Mouse (Mus musculus) heart, postnatal 0 days (tissue): ENCODE data around the gene Gm11032. TPM values are rescaled to one million over a fixed set of nuclear protein-coding genes. Genes with fewer than 3 reads are reported as not detected.

Experiments
- ATAC-seq: fragments of 200-750 bp; cut with Nextera tagmentation; 2 replicates; pipeline ENCODE4 v1.8.0; 2017; ENCODE audit warnings: low read depth, moderate number of reproducible peaks, moderate library complexity; ENCODE audit not compliant: insufficient read depth
- DNase-seq: peaks from one replicate; pipeline ENCODE4 v3.0.0-alpha.2; 2016; ENCODE audit warnings: low spot score
- H3K27ac ChIP-seq: fragments of 300-500 bp; sonication (generic); 2 replicates; pipeline ENCODE4 v1.5.1; 2014; ENCODE audit warnings: low read depth, mild to moderate bottlenecking
- H3K27me3 ChIP-seq: fragments of 300-500 bp; sonication (generic); 2 replicates; pipeline ENCODE4 v1.6.1; 2014; ENCODE audit warnings: low read length, mixed read lengths; ENCODE audit not compliant: control insufficient read depth, insufficient read depth
- H3K36me3 ChIP-seq: fragments of 300-500 bp; sonication (generic); replicated peaks from 2 replicates; pipeline ENCODE4 v1.6.1; 2014; ENCODE audit warnings: low read length, mixed read lengths; ENCODE audit not compliant: control insufficient read depth, insufficient read depth
- H3K4me1 ChIP-seq: fragments of 300-500 bp; sonication (generic); 2 replicates; pipeline ENCODE4 v1.6.1; 2014; ENCODE audit warnings: antibody characterized with exemption; ENCODE audit not compliant: control insufficient read depth, insufficient read depth
- H3K4me2 ChIP-seq: fragments of 300-500 bp; sonication (generic); 2 replicates; pipeline ENCODE4 v1.6.1; 2014; ENCODE audit warnings: low read depth, mild to moderate bottlenecking, low read length, moderate library complexity
- H3K4me3 ChIP-seq: fragments of 300-500 bp; sonication (generic); 2 replicates; pipeline ENCODE4 v1.5.1; 2014; ENCODE audit warnings: low read depth, low read length
- H3K9ac ChIP-seq: fragments of 300-500 bp; sonication (generic); replicated peaks from 2 replicates; pipeline ENCODE4 v1.6.1; 2014; ENCODE audit warnings: low read depth, low read length, mixed read lengths
- H3K9me3 ChIP-seq: fragments of 300-500 bp; sonication (generic); replicated peaks from 2 replicates; pipeline ENCODE4 v1.6.1; 2016; ENCODE audit warnings: low read length; ENCODE audit not compliant: control insufficient read depth
- CTCF ChIP-seq: IDR thresholded peaks from 2 replicates; pipeline ENCODE4 v1.5.1; 2016; ENCODE audit warnings: antibody characterized with exemption, control low read depth, low read depth
- EP300 ChIP-seq: IDR thresholded peaks from 2 replicates; pipeline ENCODE4 v1.6.1; 2016; ENCODE audit warnings: antibody characterized with exemption, low read depth
- WGBS: fragments of 180-500 bp; shearing (Covaris S2); extraction: QIAGEN DNeasy Blood & Tissue Kit; methylation state at CpG from one replicate; pipeline ENCODE4 v1.1.7; 2014; 5-methylcytosine and 5-hydroxymethylcytosine counted together
- polyA plus RNA-seq: library from polyadenylated mRNA; unstranded; fragments of >200 nt; fragmentation: Nextera tagmentation; extraction: Ambion mirVana; gene quantifications from 2 replicates; pipeline ENCODE4 v1.2.1, GENCODE M21; 2015
- total RNA-seq: library from RNA; depleted of rRNA; stranded (reverse); fragments of >200 nt; gene quantifications from 2 replicates; pipeline ENCODE4 v1.2.3, GENCODE M21; 2014; ENCODE audit warnings: low replicate concordance; rRNA removed

The Gm11032 gene
- total and polyA plus RNA-seq, 2 experiments from 2014 or later, result not detected

DNA sequence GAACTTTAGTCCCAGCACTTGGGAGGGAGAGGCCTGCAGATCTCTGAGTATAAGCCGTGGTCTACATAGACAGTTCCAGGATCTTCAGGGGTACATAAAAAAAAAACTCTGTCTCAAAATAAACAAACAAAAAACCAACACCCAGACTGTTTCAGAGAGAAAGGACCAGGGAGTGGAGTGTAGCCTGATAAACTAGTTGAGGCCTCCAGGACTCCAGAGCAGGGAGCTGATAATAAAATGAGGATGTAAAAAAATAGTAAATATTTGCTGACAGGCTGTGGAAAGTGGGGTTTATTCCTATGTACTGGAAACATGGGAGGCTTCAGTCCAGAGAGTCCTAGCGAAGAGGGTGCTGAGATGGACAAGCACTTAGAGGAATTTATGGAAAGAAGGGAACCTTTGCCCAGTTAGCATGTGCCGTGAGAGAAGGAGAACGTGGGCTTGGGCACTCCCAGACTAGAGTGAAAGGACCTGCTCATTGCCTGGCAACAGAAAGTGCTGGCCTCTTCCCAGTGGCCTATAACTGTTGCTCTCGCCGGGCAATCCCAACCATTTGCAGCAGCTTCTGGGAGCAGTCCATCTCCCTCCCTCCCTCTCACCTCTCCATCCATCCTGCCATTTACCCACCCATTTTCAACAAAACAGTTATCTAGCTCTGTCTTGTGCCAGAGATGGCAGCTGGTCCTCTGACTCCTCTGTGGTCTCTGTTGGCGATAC is 40.6 kb downstream of the Gm11032 start:
- Histone ChIP-seq H3K4me3 (no peak overlapping the region), H3K4me1 (no peaks in the 10 kb centered on the region), H3K27me3 (no peaks in the 10 kb centered on the region), H3K4me2 (no peak overlapping the region), H3K36me3 (peaks cover 40% of the 10 kb centered on the region), H3K9ac (no peak overlapping the region), H3K9me3 (no peaks in the 10 kb centered on the region), H3K27ac (no peak overlapping the region)
- 75% methylated on average over 7 of the region's 7 CpGs for WGBS
- ATAC-seq, result no peak
- DNase-seq, result no peak
- no peak for TF ChIP-seq EP300
- TF ChIP-seq CTCF, result no peak

DNA sequence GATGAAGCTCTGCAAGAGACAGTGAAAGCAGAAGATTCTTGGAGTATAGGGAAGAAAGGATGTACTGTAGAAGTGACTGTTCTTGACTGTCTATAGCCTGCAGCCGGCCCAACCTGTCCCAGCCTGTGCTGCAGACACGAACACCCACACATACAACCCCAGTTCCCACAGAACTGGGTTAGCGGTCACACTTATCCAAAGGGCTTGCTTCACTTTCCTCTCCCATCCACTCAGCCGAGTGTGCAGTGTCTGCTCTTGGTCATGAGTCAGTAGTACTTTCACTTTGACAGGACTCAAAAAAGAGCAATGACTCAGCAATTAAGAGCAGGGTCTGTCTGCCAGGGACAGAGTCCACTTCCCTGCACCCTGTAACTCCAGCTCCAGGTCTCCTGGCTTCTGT is 41.5 kb downstream of the Gm11032 start:
- H3K9ac ChIP-seq, result no peak overlapping the region

DNA sequence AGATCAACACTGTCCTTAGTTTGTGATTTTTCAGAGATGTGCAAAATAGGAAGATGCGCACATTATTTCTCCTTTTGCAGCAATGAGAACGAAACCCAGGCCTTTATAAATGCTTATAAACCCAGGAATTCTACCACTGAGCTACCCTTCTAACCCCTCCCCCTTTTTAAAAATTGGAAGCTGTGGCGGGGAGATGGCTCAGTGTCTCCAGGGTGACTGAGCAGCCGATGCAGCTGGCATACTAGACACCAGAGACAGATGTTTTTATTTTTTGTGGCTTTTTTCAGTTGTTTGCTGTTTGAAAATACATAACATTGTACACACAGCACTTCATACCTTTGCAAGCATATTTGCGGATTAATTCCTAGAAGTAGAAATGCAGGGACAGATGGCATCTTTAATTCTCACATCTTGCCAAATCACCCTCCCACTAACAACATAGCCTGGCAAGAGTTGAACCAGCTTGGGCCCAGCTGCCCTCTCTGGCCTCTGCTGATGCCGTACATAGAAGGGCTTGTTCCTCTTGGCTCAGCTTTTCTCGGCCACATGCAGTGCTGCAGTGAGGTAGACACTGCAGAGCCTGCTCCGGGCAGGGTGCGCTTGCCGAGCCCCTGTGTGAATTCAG is 42.1 kb downstream of the Gm11032 start:
- H3K9me3 ChIP-seq, result no peaks in the 10 kb centered on the region
- no peak overlapping the region for H3K27ac ChIP-seq
- no peak overlapping the region for H3K9ac ChIP-seq
- no peaks in the 10 kb centered on the region for H3K4me1 ChIP-seq
- peaks cover 36% of the 10 kb centered on the region for H3K36me3 ChIP-seq
- H3K4me3 ChIP-seq, result no peak overlapping the region
- TF ChIP-seq CTCF, result no peak
- TF ChIP-seq EP300, result no peak
- H3K4me2 ChIP-seq, result no peak overlapping the region
- DNase-seq, result no peak
- no peak for ATAC-seq
- no peaks in the 10 kb centered on the region for H3K27me3 ChIP-seq
- WGBS, result 90% methylated on average over 10 of the region's 10 CpGs

More for the DNA sequence above, 41.5 kb downstream of the Gm11032 start:
- WGBS, result 64% methylated on average over 4 of the region's 4 CpGs
- H3K4me2 ChIP-seq, result no peak overlapping the region
- ATAC-seq (no peak), DNase-seq (no peak)
- no peaks in the 10 kb centered on the region for H3K4me1 ChIP-seq
- H3K27ac ChIP-seq, result no peak overlapping the region
- no peaks in the 10 kb centered on the region for H3K9me3 ChIP-seq
- TF ChIP-seq EP300, result no peak
- TF ChIP-seq CTCF, result no peak
- H3K27me3 ChIP-seq, result no peaks in the 10 kb centered on the region
- H3K36me3 ChIP-seq, result peaks cover 37% of the 10 kb centered on the region
- H3K4me3 ChIP-seq, result no peak overlapping the region

DNA sequence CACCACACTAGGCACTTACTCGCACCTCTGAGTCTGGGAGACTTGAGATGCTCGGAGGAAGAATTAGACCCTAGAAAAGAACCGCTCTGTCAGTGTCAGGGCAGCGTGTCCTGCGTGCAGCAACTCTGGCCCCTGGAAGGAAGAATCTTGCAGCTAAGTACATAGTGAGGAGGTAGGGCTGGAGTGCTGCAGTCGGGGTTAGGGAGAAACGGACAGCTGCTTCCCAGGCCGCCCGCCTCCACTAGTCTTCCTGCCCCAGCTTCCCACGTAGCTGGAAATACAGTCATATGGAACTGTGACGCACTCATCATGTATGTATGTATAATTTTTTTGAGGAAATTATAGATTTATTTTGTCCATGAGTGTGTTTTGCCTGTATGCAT is 42.6 kb downstream of the Gm11032 start:
- H3K36me3 ChIP-seq, result peaks cover 32% of the 10 kb centered on the region
- no peak for TF ChIP-seq CTCF
- no peak for TF ChIP-seq EP300
- ATAC-seq (no peak), DNase-seq (no peak)
- WGBS, result 92% methylated on average over 11 of the region's 11 CpGs
- no peaks in the 10 kb centered on the region for H3K9me3 ChIP-seq
- no peak overlapping the region for H3K4me2 ChIP-seq
- H3K27me3 ChIP-seq, result no peaks in the 10 kb centered on the region
- no peak overlapping the region for H3K9ac ChIP-seq
- no peaks in the 10 kb centered on the region for H3K4me1 ChIP-seq
- no peak overlapping the region for H3K4me3 ChIP-seq
- no peak overlapping the region for H3K27ac ChIP-seq

Other genes starting within 250 kb of the Gm11032 start
- 1.4 TPM in 1 of 2 replicates, not detected in the other for gene Hormad2, start 179.0 kb upstream of the Gm11032 start, total RNA-seq
- 0.11 TPM in 1 of 2 replicates, not detected in the other for gene Hormad2, start 179.0 kb upstream of the Gm11032 start, polyA plus RNA-seq
- 53.3 and 68.2 TPM in 2 replicates for gene Mtmr3, start 25.2 kb upstream of the Gm11032 start, total RNA-seq
- 14.2 and 15.1 TPM in 2 replicates for gene Mtmr3, start 25.2 kb upstream of the Gm11032 start, polyA plus RNA-seq
- gene Ascc2, start 17.7 kb downstream of the Gm11032 start, total RNA-seq, result 13.6 and 15.2 TPM in 2 replicates
- gene Ascc2, start 17.7 kb downstream of the Gm11032 start, polyA plus RNA-seq, result 10.1 and 10.6 TPM in 2 replicates
- 721 and 837 TPM in 2 replicates for gene Uqcr10, start 84.3 kb downstream of the Gm11032 start, total RNA-seq
- gene Uqcr10, start 84.3 kb downstream of the Gm11032 start, polyA plus RNA-seq, result 3,434 and 3,656 TPM in 2 replicates
- 35.1 and 51.2 TPM in 2 replicates for gene Zmat5, start 84.6 kb downstream of the Gm11032 start, total RNA-seq
- gene Zmat5, start 84.6 kb downstream of the Gm11032 start, polyA plus RNA-seq, result 50.5 and 54.1 TPM in 2 replicates
- gene Cabp7, start 126.7 kb downstream of the Gm11032 start, total RNA-seq, result not detected in 2 replicates
- 0.07 TPM in 1 of 2 replicates, not detected in the other for gene Cabp7, start 126.7 kb downstream of the Gm11032 start, polyA plus RNA-seq
- 50.0 and 56.3 TPM in 2 replicates for gene Nf2, start 229.5 kb downstream of the Gm11032 start, total RNA-seq
- gene Nf2, start 229.5 kb downstream of the Gm11032 start, polyA plus RNA-seq, result 33.5 and 36.7 TPM in 2 replicates